Mouse (Mus musculus) neural tube, embryonic 13.5 days (tissue): Measurements from ENCODE around the gene Adck1. TPM values are rescaled to one million over a fixed set of nuclear protein-coding genes. Genes with fewer than 3 reads are reported as not detected.

ENCODE experiments used
- ATAC-seq: fragments of 200-750 bp; cut with Nextera tagmentation; 2 replicates; pipeline ENCODE4 v1.8.0; 2017; ENCODE audit warnings: low read depth, mild to moderate bottlenecking, moderate TSS enrichment, moderate library complexity
- H3K27ac ChIP-seq: fragments of 300-500 bp; sonication (generic); replicated peaks from 2 replicates; pipeline ENCODE4 v1.5.1; 2015; ENCODE audit warnings: moderate library complexity, mild to moderate bottlenecking, inconsistent platforms
- H3K27me3 ChIP-seq: fragments of 300-500 bp; sonication (generic); 2 replicates; pipeline ENCODE4 v1.6.1; 2015; ENCODE audit warnings: mild to moderate bottlenecking, inconsistent platforms
- H3K36me3 ChIP-seq: fragments of 300-500 bp; sonication (generic); 2 replicates; pipeline ENCODE4 v1.6.1; 2015; ENCODE audit warnings: mild to moderate bottlenecking, inconsistent platforms
- H3K4me1 ChIP-seq: fragments of 300-500 bp; sonication (generic); replicated peaks from 2 replicates; pipeline ENCODE4 v1.6.1; 2015; ENCODE audit warnings: inconsistent platforms
- H3K4me2 ChIP-seq: fragments of 300-500 bp; sonication (generic); 2 replicates; pipeline ENCODE4 v1.6.1; 2015; ENCODE audit warnings: inconsistent platforms, mild to moderate bottlenecking, moderate library complexity
- H3K4me3 ChIP-seq: fragments of 300-500 bp; sonication (generic); 2 replicates; pipeline ENCODE4 v1.5.1; 2015; ENCODE audit warnings: mild to moderate bottlenecking, inconsistent platforms
- H3K9ac ChIP-seq: fragments of 300-500 bp; sonication (generic); 2 replicates; pipeline ENCODE4 v1.6.1; 2015; ENCODE audit warnings: moderate library complexity, mild to moderate bottlenecking, inconsistent platforms
- H3K9me3 ChIP-seq: fragments of 300-500 bp; sonication (generic); 2 replicates; pipeline ENCODE4 v1.6.1; 2016; ENCODE audit warnings: inconsistent platforms
- WGBS: fragments of 180-500 bp; shearing (Covaris S2); methylation state at CpG from one replicate; pipeline ENCODE4 v1.1.7; 2015; 5-methylcytosine and 5-hydroxymethylcytosine counted together
- polyA plus RNA-seq: library from polyadenylated mRNA; unstranded; fragments of >200 nt; fragmentation: Nextera tagmentation; extraction: Ambion mirVana; gene quantifications from 2 replicates; pipeline ENCODE4 v1.2.1, GENCODE M21; 2015

Gene Adck1
- polyA plus RNA-seq, 1 experiment from 2014 or later, result 26.3 TPM

- no peak for ATAC-seq
- peaks cover 18% of the 10 kb centered on the region for H3K4me1 ChIP-seq
- WGBS, result 84% methylated on average over 4 of the region's 4 CpGs
- no peaks in the 10 kb centered on the region for H3K9me3 ChIP-seq
- H3K4me3 ChIP-seq, result no peak overlapping the region
- no peak overlapping the region for H3K27ac ChIP-seq
- no peaks in the 10 kb centered on the region for H3K27me3 ChIP-seq
- no peak overlapping the region for H3K4me2 ChIP-seq
- H3K36me3 ChIP-seq, result peaks cover 8% of the 10 kb centered on the region; the same call in 1 of the 2 replicates
- no peak overlapping the region for H3K9ac ChIP-seq
Observed at GRCm38 (mm10) chr12:88432277-88432676, 71.9 kb downstream of the Adck1 start.

- Histone ChIP-seq H3K4me2 (no peak overlapping the region), H3K36me3 (peaks cover 8% of the 10 kb centered on the region; the same call in 1 of the 2 replicates), H3K9ac (no peak overlapping the region), H3K4me3 (no peak overlapping the region), H3K27ac (no peak overlapping the region), H3K27me3 (no peaks in the 10 kb centered on the region), H3K9me3 (no peaks in the 10 kb centered on the region), H3K4me1 (peaks cover 9% of the 10 kb centered on the region; the same call in 1 of the 2 replicates)
- ATAC-seq, result no peak
- 95% methylated on average over 7 of the region's 7 CpGs for WGBS
Observed at GRCm38 (mm10) chr12:88433171-88433570, 72.8 kb downstream of the Adck1 start.

- Histone ChIP-seq H3K4me2 (no peak overlapping the region), H3K9ac (no peak overlapping the region), H3K36me3 (no peaks in the 10 kb centered on the region), H3K27me3 (no peaks in the 10 kb centered on the region), H3K4me3 (no peak overlapping the region), H3K9me3 (no peaks in the 10 kb centered on the region), H3K4me1 (peaks cover 10% of the 10 kb centered on the region), H3K27ac (no peak overlapping the region)
- no peak for ATAC-seq
- 74% methylated on average over 15 of the region's 15 CpGs for WGBS
Observed at GRCm38 (mm10) chr12:88436962-88437750, 76.8 kb downstream of the Adck1 start.

- 0 out of 2 replicates have a peak, but pooled peaks have one; percentile 52 for ATAC-seq
- 59% methylated on average over 14 of the region's 14 CpGs for WGBS
Observed at GRCm38 (mm10) chr12:88441922-88442809, 81.8 kb downstream of the Adck1 start.

GRCm38 (mm10) chr12:88444040-88444439 is 83.7 kb downstream of the Adck1 start:
- Histone ChIP-seq H3K9me3 (no peaks in the 10 kb centered on the region), H3K4me2 (no peak overlapping the region), H3K4me3 (no peak overlapping the region), H3K27me3 (no peaks in the 10 kb centered on the region), H3K4me1 (peaks cover 14% of the 10 kb centered on the region), H3K36me3 (peaks cover 13% of the 10 kb centered on the region), H3K27ac (no peak overlapping the region), H3K9ac (no peak overlapping the region)
- 90% methylated on average over 5 of the region's 5 CpGs for WGBS
- ATAC-seq, result no peak

More at GRCm38 (mm10) chr12:88441922-88442809, 81.8 kb downstream of the Adck1 start:
- no peak overlapping the region for H3K4me3 ChIP-seq
- H3K27ac ChIP-seq, result peak overlapping the region; percentile 43
- H3K9me3 ChIP-seq, result no peaks in the 10 kb centered on the region
- peaks cover 14% of the 10 kb centered on the region for H3K4me1 ChIP-seq
- H3K27me3 ChIP-seq, result no peaks in the 10 kb centered on the region
- H3K9ac ChIP-seq, result no peak overlapping the region
- H3K36me3 ChIP-seq, result peaks cover 8% of the 10 kb centered on the region
- H3K4me2 ChIP-seq, result no peak overlapping the region

GRCm38 (mm10) chr12:88445471-88445870 is 85.1 kb downstream of the Adck1 start:
- Histone ChIP-seq H3K9ac (no peak overlapping the region), H3K27ac (no peak overlapping the region), H3K4me2 (no peak overlapping the region), H3K4me1 (peaks cover 14% of the 10 kb centered on the region), H3K4me3 (no peak overlapping the region), H3K27me3 (no peaks in the 10 kb centered on the region), H3K9me3 (no peaks in the 10 kb centered on the region), H3K36me3 (peaks cover 23% of the 10 kb centered on the region)
- ATAC-seq, result no peak
- 95% methylated on average over 3 of the region's 3 CpGs for WGBS

- Histone ChIP-seq H3K36me3 (peaks cover 25% of the 10 kb centered on the region), H3K4me2 (no peak overlapping the region), H3K9ac (no peak overlapping the region), H3K4me3 (no peak overlapping the region), H3K4me1 (peaks cover 19% of the 10 kb centered on the region), H3K27me3 (no peaks in the 10 kb centered on the region), H3K9me3 (no peaks in the 10 kb centered on the region), H3K27ac (no peak overlapping the region)
- whole genome bisulfite sequencing, result 68% methylated on average over 4 of the region's 4 CpGs
- no peak for ATAC-seq
Observed at GRCm38 (mm10) chr12:88450658-88451563, 90.6 kb downstream of the Adck1 start.

GRCm38 (mm10) chr12:88454701-88455410 is 94.5 kb downstream of the Adck1 start:
- H3K4me2 ChIP-seq, result no peak overlapping the region
- H3K27ac ChIP-seq, result 0 out of 2 replicates have a peak overlapping the region, but pooled peaks have one; percentile 18
- H3K27me3 ChIP-seq, result no peaks in the 10 kb centered on the region
- H3K36me3 ChIP-seq, result peaks cover 10% of the 10 kb centered on the region
- no peak overlapping the region for H3K9ac ChIP-seq
- ATAC-seq, result peak; percentile 80
- WGBS, result 71% methylated on average over 12 of the region's 12 CpGs
- no peaks in the 10 kb centered on the region for H3K9me3 ChIP-seq
- no peak overlapping the region for H3K4me3 ChIP-seq
- peaks cover 19% of the 10 kb centered on the region for H3K4me1 ChIP-seq

GRCm38 (mm10) chr12:88457021-88457420 is 96.7 kb downstream of the Adck1 start:
- 97% methylated on average over 1 of the region's 1 CpGs for WGBS
- H3K9ac ChIP-seq, result no peak overlapping the region
- no peak for ATAC-seq

GRCm38 (mm10) chr12:88458936-88459335 is 98.6 kb downstream of the Adck1 start:
- ATAC-seq, result no peak
- H3K27me3 ChIP-seq, result no peaks in the 10 kb centered on the region
- H3K36me3 ChIP-seq, result peaks cover 12% of the 10 kb centered on the region
- H3K4me1 ChIP-seq, result peaks cover 10% of the 10 kb centered on the region
- no peak overlapping the region for H3K4me3 ChIP-seq
- H3K9me3 ChIP-seq, result no peaks in the 10 kb centered on the region
- H3K27ac ChIP-seq, result no peak overlapping the region
- WGBS, result 93% methylated on average over 12 of the region's 12 CpGs
- no peak overlapping the region for H3K9ac ChIP-seq
- H3K4me2 ChIP-seq, result no peak overlapping the region

More at GRCm38 (mm10) chr12:88457021-88457420, 96.7 kb downstream of the Adck1 start:
- Histone ChIP-seq H3K36me3 (peaks cover 12% of the 10 kb centered on the region), H3K4me3 (no peak overlapping the region), H3K9me3 (no peaks in the 10 kb centered on the region), H3K4me1 (peaks cover 19% of the 10 kb centered on the region), H3K27ac (no peak overlapping the region), H3K4me2 (no peak overlapping the region), H3K27me3 (no peaks in the 10 kb centered on the region)

- ATAC-seq, result no peak
- Histone ChIP-seq H3K27me3 (no peaks in the 10 kb centered on the region), H3K9me3 (no peaks in the 10 kb centered on the region), H3K4me3 (no peak overlapping the region), H3K9ac (no peak overlapping the region), H3K27ac (no peak overlapping the region), H3K36me3 (peaks cover 12% of the 10 kb centered on the region), H3K4me2 (no peak overlapping the region), H3K4me1 (peaks cover 7% of the 10 kb centered on the region)
- 83% methylated on average over 1 of the region's 1 CpGs for WGBS
Observed at GRCm38 (mm10) chr12:88459461-88459860, 99.1 kb downstream of the Adck1 start.
